Mouse (Mus musculus) splenic B cell, adult 2 months (primary cell): ENCODE data around the gene Nt5c.
"Not testable (repeated sequence)": the region's sequence is repeated elsewhere in the genome, so short reads cannot be mapped to it uniquely, and the experiment has no call there.

ENCODE experiments used
- DNase-seq: peaks from one replicate; pipeline ENCODE4 v3.0.0-alpha.2; 2011; ENCODE audit warnings: low read depth, low spot score
- H3K27me3 ChIP-seq: 2 replicates; pipeline ENCODE4 v1.6.1; 2012; ENCODE audit warnings: mild to moderate bottlenecking, low read length, moderate library complexity, mixed read lengths; ENCODE audit not compliant: control insufficient read depth, poor library complexity, insufficient read depth, severe bottlenecking
- H3K36me3 ChIP-seq: 2 replicates; pipeline ENCODE4 v1.6.1; 2012; ENCODE audit warnings: mild to moderate bottlenecking, low read length, moderate library complexity, mixed read lengths; ENCODE audit not compliant: control insufficient read depth, poor library complexity, insufficient read depth, severe bottlenecking

The Nt5c gene

DNA sequence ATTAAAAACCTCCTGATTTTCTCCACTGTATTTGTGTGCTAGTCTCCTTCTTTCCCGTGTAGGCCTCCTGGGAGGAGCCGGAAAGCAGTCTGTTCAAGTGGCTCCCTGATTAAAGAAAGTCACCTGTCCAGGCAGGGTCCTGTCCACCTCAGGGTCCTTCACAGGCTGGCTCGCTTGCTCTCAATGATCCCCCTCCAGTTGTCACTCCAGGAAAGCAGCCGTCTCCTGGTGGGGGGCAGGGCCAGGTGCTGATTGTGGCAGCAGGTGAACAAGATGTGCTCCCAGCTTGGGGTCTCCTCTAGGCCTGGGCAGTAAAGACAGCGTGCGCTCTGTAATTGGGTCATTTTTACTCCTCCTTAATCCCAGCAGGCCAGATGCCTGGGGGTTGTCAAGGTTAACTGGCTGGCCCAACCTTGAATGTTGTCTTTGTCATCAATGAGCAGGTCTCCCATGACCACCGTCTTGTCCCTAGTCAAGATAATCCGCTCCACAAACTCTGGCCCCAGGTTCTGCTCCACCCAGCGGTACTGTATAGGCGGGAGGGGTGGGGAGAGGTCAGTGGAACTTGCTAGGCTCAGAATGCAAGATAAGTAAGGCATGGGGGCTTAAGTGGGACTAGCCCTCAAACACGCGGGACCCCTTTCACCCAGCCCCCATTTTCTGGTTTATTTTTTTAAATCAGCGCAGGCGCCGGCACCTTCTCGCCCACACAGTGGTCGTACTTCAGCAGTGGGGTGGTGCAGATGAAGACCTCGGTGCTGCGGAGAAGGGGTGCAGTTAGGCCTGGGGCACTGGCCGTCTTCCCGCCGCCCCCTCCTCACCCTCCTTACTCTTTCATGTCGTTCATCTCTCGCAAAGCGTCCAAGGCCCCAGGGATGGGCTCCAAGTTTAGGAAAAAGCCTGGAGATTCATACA lies 964 bp downstream of the Nt5c start:
- no peak for DNase-seq

GRCm38 (mm10) chr11:115488551-115489104 lies 3.0 kb downstream of the Nt5c start:
- Histone ChIP-seq H3K36me3 (peaks cover 2% of the 10 kb centered on the region; the same call in 1 of the 2 replicates), H3K27me3 (no peaks in the 10 kb centered on the region)
- no peak for DNase-seq

More for the DNA sequence above, 964 bp downstream of the Nt5c start:
- Histone ChIP-seq H3K27me3 (no peaks in the 10 kb centered on the region), H3K36me3 (peaks cover 2% of the 10 kb centered on the region; the same call in 1 of the 2 replicates)

- H3K36me3 ChIP-seq = peaks cover 2% of the 10 kb centered on the region; the same call in 1 of the 2 replicates
- no peaks in the 10 kb centered on the region for H3K27me3 ChIP-seq
Observed at GRCm38 (mm10) chr11:115485155-115485554, 6.5 kb downstream of the Nt5c start.

DNA sequence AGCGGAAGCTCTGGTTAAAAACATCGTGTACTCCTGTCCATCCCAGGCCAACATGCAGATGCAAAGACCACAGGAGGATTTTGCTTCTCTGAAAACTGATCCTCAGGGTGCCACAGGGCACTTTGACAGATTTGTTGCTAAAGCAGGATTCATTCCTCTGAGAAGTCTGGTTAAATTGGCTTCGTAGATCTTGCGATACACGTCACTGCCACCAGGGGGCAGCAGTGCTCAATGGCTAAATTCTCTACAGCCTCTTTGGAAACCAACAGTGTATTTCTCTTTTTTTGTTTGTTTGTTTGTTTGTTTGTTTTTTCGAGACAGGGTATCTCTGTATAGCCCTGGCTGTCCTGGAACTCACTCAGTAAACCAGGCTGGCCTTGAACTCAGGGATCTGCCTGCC lies 7.9 kb downstream of the Nt5c start:
- Histone ChIP-seq H3K36me3 (no peaks in the 10 kb centered on the region), H3K27me3 (no peaks in the 10 kb centered on the region)
- DNase-seq = peak; percentile 86

More at GRCm38 (mm10) chr11:115485155-115485554, 6.5 kb downstream of the Nt5c start:
- DNase-seq = no peak

DNA sequence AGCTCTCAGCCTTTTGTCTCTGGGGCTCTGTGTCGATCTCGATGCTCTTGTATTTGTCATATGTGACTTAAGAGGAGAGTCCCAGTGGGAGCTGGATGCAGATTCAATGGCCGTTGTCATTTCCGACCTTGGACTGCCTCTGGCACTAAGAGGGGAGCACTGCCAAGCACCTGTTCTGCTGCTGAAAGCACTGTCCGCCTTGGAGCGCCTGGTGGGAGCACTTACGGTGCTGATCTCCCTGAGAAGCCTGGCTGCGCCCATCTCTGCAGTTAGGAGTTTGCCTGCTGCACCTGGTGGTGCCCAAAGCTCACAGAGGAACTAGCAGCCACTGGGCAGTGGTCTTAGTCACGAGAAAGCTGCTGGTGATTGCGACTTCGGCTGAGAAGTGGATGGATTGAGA lies 8.4 kb downstream of the Nt5c start:
- DNase-seq = no peak
- Histone ChIP-seq H3K27me3 (no peaks in the 10 kb centered on the region), H3K36me3 (no peaks in the 10 kb centered on the region)

- Histone ChIP-seq H3K27me3 (no peaks in the 10 kb centered on the region), H3K36me3 (no peaks in the 10 kb centered on the region)
- no peak for DNase-seq
Observed at GRCm38 (mm10) chr11:115481553-115482259, 10.0 kb downstream of the Nt5c start.

DNA sequence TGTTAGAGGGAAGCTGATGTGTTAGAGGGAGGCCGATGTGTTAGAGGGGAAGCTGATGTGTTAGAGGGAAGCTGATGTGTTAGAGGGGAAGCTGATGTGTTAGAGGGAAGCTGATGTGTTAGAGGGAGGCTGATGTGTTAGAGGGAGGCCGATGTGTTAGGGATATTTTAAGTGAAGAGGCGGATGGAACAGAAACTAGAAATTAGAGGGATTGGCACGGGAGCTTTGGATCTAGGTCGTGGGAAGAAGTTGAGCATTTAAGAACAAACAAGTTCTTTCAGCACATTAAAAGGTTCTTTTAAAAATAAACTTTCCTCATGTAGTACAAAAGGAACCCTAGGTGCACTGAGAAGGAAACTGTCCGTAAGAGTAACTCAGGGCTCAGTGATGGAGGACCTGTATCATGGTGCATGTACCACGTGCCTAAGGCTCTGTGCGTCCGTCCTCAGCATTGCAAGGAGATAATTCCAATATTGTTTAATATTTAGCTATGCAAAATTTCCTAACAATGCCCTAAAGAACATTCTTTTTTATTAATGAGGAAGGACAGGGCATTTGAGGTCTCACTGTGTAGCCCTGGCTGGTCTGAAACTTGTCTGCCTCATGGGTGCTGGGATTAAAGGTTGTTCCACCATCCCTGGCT lies 13.2 kb downstream of the Nt5c start:
- DNase-seq = no peak
- H3K27me3 ChIP-seq = no peaks in the 10 kb centered on the region

DNA sequence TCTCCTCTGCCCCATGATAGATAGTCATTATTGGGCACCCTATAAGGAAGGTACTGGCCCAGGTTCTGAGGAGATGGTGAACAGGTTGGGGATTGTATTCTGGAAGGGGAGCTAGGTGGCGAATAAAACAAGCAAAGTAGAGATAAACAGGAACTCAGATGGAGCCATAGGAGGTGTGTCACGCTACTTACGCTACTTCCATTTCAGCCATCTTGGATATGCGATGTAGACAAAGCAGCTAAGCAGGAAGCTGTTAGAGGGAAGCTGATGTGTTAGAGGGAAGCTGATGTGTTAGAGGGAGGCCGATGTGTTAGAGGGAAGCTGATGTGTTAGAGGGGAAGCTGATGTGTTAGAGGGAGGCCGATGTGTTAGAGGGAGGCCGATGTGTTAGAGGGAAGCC lies 14.3 kb downstream of the Nt5c start:
- H3K36me3 ChIP-seq, H3K27me3 ChIP-seq: not testable (repeated sequence)
- peak; percentile 52 for DNase-seq

More for the DNA sequence above, 13.2 kb downstream of the Nt5c start:
- H3K36me3 ChIP-seq = no peaks in the 10 kb centered on the region

DNA sequence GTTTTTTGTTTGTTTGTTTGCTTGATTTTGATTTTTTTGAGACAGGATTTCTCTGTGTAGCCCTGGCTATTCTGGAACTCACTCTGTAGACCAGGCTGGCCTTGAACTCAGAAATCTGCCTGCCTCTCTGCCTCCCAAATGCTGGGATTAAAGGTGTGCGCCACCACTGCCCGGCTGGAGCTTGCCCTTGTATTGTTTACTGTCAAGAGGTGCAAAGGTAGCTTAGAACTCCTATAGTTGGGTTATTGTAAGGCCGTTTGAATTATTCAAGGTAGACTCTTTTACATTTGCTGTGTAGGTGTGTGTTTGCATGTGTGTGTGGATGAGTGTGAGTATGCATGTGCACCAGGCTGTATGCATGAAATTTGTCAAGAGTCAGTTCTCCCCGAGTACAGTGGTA lies 15.0 kb downstream of the Nt5c start:
- not testable (repeated sequence) for DNase-seq, H3K36me3 ChIP-seq, H3K27me3 ChIP-seq

DNA sequence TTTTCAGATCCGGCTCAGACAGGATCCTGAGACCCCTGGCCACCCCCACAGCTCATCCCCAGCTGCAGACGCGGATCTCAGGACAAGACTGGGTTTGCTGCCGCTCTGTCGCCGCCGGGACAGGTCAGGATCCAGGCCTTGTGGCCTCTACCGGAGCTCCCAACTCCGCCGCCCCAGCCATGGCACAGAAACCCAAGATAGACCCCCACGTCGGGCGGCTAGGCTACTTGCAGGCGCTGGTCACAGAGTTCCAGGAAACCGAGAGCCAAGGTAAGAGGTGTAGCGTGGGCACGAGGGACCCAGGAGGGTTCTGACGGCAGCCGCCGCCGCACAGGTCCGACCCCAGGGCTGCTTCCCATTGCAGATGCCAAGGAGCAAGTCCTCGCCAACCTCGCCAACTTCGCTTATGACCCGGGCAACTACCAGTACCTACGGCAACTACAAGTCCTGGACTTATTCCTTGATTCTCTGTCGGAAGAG lies 15.9 kb downstream of the Nt5c start:
- H3K27me3 ChIP-seq = no peaks in the 10 kb centered on the region
- H3K36me3 ChIP-seq = no peaks in the 10 kb centered on the region
- no peak for DNase-seq

DNA sequence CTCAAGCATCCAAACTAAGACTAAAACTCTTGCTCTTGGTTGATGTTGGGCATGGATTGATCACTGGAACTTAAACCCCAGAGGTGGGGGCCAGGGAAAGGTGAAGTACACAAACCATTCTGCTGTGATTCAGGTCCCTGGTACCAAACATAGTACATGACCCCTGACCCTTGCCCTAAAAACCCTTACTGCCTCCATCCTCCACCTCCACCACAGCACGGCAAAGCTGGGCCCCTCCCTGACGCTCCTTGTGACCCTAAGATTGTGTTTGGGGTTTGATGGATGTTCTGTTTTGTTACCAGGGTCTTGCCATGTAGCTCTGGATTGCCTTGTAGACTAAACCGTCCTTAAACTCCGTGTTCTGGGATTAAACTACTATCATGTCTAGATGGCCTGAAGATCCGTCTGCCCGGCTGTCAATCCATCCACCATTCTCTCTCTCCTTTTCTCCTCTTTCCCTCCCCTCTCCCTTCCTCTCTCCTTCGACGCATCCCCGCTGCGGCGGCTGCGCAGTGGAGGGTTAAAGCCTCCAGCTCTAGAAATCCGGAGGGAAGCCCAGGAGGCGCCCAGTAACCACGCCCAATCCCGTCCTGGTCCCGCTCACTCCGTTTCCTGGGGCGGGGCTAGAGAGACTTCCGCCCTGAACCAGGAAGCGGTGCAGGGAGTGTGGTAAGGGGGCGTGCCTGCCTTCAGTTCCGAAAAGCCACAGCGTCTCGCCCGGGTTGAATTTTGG lies 16.5 kb downstream of the Nt5c start, which contains the start of gene Armc7:
TSS of gene Armc7 (plus strand) at position 643 of the 733 bp plus-strand sequence.
- peak; percentile 87 for DNase-seq
- Histone ChIP-seq H3K27me3 (no peaks in the 10 kb centered on the region), H3K36me3 (no peaks in the 10 kb centered on the region)

DNA sequence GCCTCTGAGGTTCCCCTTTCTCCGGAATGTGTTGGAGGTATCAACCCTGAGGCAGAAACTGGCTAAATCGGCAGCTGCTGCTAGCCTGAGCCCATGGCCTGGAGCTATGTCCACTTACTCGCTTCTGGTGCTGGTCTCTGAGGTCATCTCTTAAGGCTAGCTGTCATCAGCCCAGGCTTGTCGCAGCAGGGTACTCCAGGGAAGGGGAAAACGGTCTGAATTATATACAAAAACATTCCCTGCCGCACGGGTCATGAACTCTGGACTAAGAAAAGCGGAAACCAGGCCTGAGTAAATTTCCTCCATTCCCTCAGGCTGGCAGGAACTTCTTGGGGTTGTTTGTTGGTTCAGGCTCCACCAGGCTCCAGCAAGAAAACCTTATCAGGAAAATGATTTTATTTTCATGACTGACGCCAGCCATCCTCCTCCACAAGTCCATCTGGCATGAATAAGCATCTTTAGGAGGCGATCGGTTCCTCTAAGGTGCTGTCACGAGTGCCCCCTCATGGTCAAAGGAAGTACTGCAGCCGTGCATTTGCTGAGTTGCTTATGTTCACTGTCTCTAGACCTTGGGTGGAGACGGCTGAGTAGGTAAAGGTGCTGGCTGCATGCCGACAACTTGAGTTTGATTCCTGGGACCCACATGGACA lies 17.9 kb downstream of the Nt5c start:
- no peaks in the 10 kb centered on the region for H3K27me3 ChIP-seq
- no peaks in the 10 kb centered on the region for H3K36me3 ChIP-seq
- peak; percentile 95 for DNase-seq

GRCm38 (mm10) chr11:115472183-115472582 lies 19.5 kb downstream of the Nt5c start:
- no peak for DNase-seq
- no peaks in the 10 kb centered on the region for H3K27me3 ChIP-seq
- no peaks in the 10 kb centered on the region for H3K36me3 ChIP-seq
